Mouse (Mus musculus) neural tube, embryonic 12.5 days (tissue): ENCODE measurements at regions not wholly inside any gene's neighbourhood (a gene's known extent, or its start where the extent isn't known, plus 50 kb on each side); places are given as distances from the start of the nearest gene placed in this dataset.

ENCODE experiments used
- ATAC-seq: fragments of 200-750 bp; cut with Nextera tagmentation; 2 replicates; pipeline ENCODE4 v1.8.0; 2017; ENCODE audit warnings: low read depth, mild to moderate bottlenecking, moderate TSS enrichment, moderate library complexity; ENCODE audit not compliant: low FRiP score
- H3K27ac ChIP-seq: fragments of 300-500 bp; sonication (generic); 2 replicates; pipeline ENCODE4 v1.5.1; 2016
- H3K27me3 ChIP-seq: fragments of 300-500 bp; sonication (generic); replicated peaks from 2 replicates; pipeline ENCODE4 v1.6.1; 2016; ENCODE audit warnings: mild to moderate bottlenecking
- H3K36me3 ChIP-seq: fragments of 300-500 bp; sonication (generic); 2 replicates; pipeline ENCODE4 v1.6.1; 2016; ENCODE audit warnings: mild to moderate bottlenecking
- H3K4me1 ChIP-seq: fragments of 300-500 bp; sonication (generic); 2 replicates; pipeline ENCODE4 v1.6.1; 2016
- H3K4me2 ChIP-seq: fragments of 300-500 bp; sonication (generic); replicated peaks from 2 replicates; pipeline ENCODE4 v1.6.1; 2016; ENCODE audit warnings: mild to moderate bottlenecking
- H3K4me3 ChIP-seq: fragments of 300-500 bp; sonication (generic); 2 replicates; pipeline ENCODE4 v1.5.1; 2016
- H3K9ac ChIP-seq: fragments of 300-500 bp; sonication (generic); 2 replicates; pipeline ENCODE4 v1.6.1; 2016; ENCODE audit warnings: mild to moderate bottlenecking
- H3K9me3 ChIP-seq: fragments of 300-500 bp; sonication (generic); 2 replicates; pipeline ENCODE4 v1.6.1; 2016; ENCODE audit warnings: mild to moderate bottlenecking
- WGBS: fragments of 180-500 bp; shearing (Covaris S2); methylation state at CpG from one replicate; pipeline ENCODE4 v1.1.7; 2016; 5-methylcytosine and 5-hydroxymethylcytosine counted together

DNA sequence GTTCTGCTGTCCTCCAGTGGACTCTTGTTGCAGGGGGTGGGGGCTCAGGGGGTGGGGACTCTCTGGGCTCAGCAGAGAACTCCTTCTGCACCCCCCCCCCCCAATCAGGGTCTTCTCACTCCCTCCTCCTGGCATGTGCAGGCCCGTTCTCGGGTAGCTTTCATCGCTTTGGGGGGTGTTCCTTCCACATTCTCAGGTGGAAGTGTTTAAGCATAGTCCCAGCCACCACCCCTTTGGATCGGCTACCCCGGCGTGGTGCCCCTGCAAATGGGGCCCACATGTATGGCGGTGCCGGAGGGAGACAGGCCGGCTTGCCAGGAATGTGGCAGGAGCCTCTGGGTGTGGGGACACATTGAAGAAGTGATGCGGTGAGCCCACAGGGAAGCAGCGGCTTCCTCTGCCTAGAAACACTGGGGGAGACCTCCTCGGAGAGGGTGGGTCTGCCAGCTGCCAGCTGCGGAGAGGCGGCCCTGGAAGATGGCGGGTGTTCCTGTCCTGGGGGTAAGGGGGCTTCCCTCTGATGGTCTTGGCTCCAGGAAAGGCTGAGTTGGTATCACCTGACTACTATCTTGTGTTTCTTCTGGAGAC, 92.7 kb downstream of the Asb1 start:
- no peak overlapping the region for H3K4me2 ChIP-seq
- no peak overlapping the region for H3K4me3 ChIP-seq
- H3K4me1 ChIP-seq: no peaks in the 10 kb centered on the region
- WGBS: 93% methylated on average over 15 of the region's 15 CpGs
- no peak overlapping the region for H3K27ac ChIP-seq
- no peaks in the 10 kb centered on the region for H3K9me3 ChIP-seq
- H3K9ac ChIP-seq: no peak overlapping the region
- no peaks in the 10 kb centered on the region for H3K27me3 ChIP-seq
- ATAC-seq: no peak
- no peaks in the 10 kb centered on the region for H3K36me3 ChIP-seq

GRCm38 (mm10) chr1:91636571-91636970, 96.2 kb downstream of the Asb1 start:
- Histone ChIP-seq H3K9ac (no peak overlapping the region), H3K4me1 (no peaks in the 10 kb centered on the region), H3K4me3 (no peak overlapping the region), H3K27ac (no peak overlapping the region), H3K36me3 (no peaks in the 10 kb centered on the region), H3K9me3 (no peaks in the 10 kb centered on the region), H3K27me3 (no peaks in the 10 kb centered on the region), H3K4me2 (no peak overlapping the region)
- WGBS: 81% methylated on average over 2 of the region's 2 CpGs
- no peak for ATAC-seq

DNA sequence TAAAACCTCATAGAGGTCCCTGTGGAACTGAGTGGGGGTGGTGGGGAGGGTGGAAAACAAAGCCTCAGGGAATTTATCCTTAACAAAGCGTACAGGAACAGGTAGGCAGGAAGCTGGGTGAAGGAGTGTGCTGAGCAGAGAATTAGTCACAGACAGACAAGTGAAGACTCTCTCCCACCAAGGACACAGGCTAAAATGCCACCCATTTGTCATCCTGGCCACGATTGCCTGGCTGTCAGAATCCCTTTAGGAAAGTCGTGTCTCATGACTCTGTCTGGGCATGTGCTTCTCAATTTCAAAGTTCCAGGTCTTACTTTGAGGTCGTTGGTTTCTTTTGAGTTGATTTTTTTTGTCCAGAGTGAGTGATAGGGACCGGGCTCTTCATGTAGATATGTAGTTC, 100.2 kb downstream of the Asb1 start:
- no peaks in the 10 kb centered on the region for H3K27me3 ChIP-seq
- no peak for ATAC-seq
- no peak overlapping the region for H3K9ac ChIP-seq
- H3K27ac ChIP-seq: no peak overlapping the region
- H3K9me3 ChIP-seq: no peaks in the 10 kb centered on the region
- H3K36me3 ChIP-seq: no peaks in the 10 kb centered on the region
- no peak overlapping the region for H3K4me2 ChIP-seq
- no peaks in the 10 kb centered on the region for H3K4me1 ChIP-seq
- H3K4me3 ChIP-seq: no peak overlapping the region
- WGBS: 65% methylated on average over 5 of the region's 5 CpGs

- H3K27me3 ChIP-seq: no peaks in the 10 kb centered on the region
- 91% methylated on average over 13 of the region's 15 CpGs for WGBS
- ATAC-seq: no peak
Observed at GRCm38 (mm10) chr1:91658991-91659441, 118.7 kb downstream of the Asb1 start.

DNA sequence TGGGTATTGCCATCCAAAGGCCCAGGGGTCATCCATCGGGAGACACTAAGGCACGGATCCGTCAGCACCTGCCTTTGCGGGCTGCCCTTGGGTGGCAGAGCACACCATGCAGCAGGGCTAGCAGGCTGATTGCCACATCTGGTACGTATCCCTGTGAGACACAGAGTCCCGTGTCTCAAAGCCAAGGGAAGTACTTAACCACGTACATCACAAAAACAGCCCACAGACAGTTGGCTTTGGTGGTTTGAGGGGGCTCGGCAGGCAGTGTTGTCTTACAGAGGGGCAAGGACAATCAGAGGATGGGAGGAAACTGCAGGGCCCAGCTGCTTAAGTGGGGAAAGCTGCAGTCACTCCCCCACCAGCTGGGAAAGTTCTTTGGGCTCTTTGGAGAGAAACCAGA, 119.1 kb downstream of the Asb1 start:
- H3K9ac ChIP-seq: no peak overlapping the region
- no peaks in the 10 kb centered on the region for H3K27me3 ChIP-seq
- H3K4me2 ChIP-seq: no peak overlapping the region
- no peaks in the 10 kb centered on the region for H3K9me3 ChIP-seq
- H3K4me3 ChIP-seq: no peak overlapping the region
- WGBS: 77% methylated on average over 8 of the region's 8 CpGs
- no peak overlapping the region for H3K27ac ChIP-seq
- H3K4me1 ChIP-seq: no peaks in the 10 kb centered on the region
- no peak for ATAC-seq
- no peaks in the 10 kb centered on the region for H3K36me3 ChIP-seq

More at GRCm38 (mm10) chr1:91658991-91659441, 118.7 kb downstream of the Asb1 start:
- Histone ChIP-seq H3K9ac (no peak overlapping the region), H3K9me3 (no peaks in the 10 kb centered on the region), H3K27ac (no peak overlapping the region), H3K4me2 (no peak overlapping the region), H3K4me1 (no peaks in the 10 kb centered on the region), H3K4me3 (no peak overlapping the region), H3K36me3 (no peaks in the 10 kb centered on the region)

DNA sequence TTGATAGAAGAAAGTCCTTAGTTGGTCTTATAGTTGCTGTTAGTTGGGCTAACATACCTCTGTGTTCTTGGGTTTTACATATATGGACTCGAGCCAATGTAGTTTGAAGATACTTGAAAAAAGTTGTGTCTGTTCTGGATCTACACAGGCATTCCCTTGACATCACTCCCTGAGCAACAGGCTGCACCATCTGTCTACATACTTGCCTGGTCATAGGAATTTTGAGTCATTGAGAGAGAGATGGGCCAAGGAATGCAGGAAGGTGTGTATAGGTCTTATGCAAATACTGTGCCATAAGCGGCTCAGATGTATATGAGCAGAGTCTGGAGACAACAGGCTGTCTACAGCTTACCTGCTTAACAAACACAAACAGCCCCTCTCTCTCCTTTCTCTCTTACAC, 122.9 kb downstream of the Asb1 start:
- H3K27me3 ChIP-seq: no peaks in the 10 kb centered on the region
- ATAC-seq: no peak
- no peak overlapping the region for H3K4me2 ChIP-seq
- no peaks in the 10 kb centered on the region for H3K36me3 ChIP-seq
- no peak overlapping the region for H3K9ac ChIP-seq
- H3K4me1 ChIP-seq: no peaks in the 10 kb centered on the region
- no peak overlapping the region for H3K27ac ChIP-seq
- WGBS: 88% methylated on average over 2 of the region's 2 CpGs
- no peak overlapping the region for H3K4me3 ChIP-seq
- H3K9me3 ChIP-seq: no peaks in the 10 kb centered on the region

- ATAC-seq: no peak
- Histone ChIP-seq H3K36me3 (no peaks in the 10 kb centered on the region), H3K4me2 (no peak overlapping the region), H3K27ac (no peak overlapping the region), H3K9ac (no peak overlapping the region), H3K27me3 (no peaks in the 10 kb centered on the region), H3K4me1 (no peaks in the 10 kb centered on the region), H3K4me3 (no peak overlapping the region), H3K9me3 (no peaks in the 10 kb centered on the region)
- WGBS: 58% methylated on average over 3 of the region's 12 CpGs
Observed at GRCm38 (mm10) chr1:91664622-91665021, 124.3 kb downstream of the Asb1 start.

- Histone ChIP-seq H3K4me1 (no peaks in the 10 kb centered on the region), H3K4me3 (no peak overlapping the region), H3K27ac (no peak overlapping the region), H3K36me3 (no peaks in the 10 kb centered on the region), H3K27me3 (no peaks in the 10 kb centered on the region), H3K4me2 (no peak overlapping the region), H3K9ac (no peak overlapping the region), H3K9me3 (no peaks in the 10 kb centered on the region)
- WGBS: 72% methylated on average over 6 of the region's 6 CpGs
- no peak for ATAC-seq
Observed at GRCm38 (mm10) chr1:91668530-91668929, 128.2 kb downstream of the Asb1 start.

DNA sequence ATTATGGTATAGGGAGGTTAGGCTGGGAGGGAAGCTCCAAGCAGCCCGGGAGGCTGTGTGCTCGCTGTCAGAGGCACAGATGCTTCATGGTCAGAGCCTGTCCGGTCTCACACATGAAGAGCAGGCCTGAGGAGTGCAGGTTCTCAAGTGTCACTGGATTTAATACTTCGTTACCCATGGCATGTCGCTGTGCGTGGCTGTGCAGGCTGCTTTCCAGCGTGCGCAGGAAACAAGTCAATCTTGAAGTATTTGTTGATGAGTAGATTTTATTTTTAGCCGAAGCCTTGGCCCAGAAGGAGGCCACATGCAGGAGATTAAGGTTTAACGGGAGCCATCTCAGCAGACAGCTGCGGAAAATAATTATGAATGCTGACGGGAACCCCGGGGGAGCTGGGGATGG, 130.3 kb upstream of the Twist2 start:
- H3K36me3 ChIP-seq: no peaks in the 10 kb centered on the region
- H3K9me3 ChIP-seq: no peaks in the 10 kb centered on the region
- no peak for ATAC-seq
- no peak overlapping the region for H3K4me2 ChIP-seq
- no peaks in the 10 kb centered on the region for H3K27me3 ChIP-seq
- 83% methylated on average over 13 of the region's 13 CpGs for WGBS
- H3K4me1 ChIP-seq: no peaks in the 10 kb centered on the region
- no peak overlapping the region for H3K9ac ChIP-seq
- no peak overlapping the region for H3K27ac ChIP-seq
- H3K4me3 ChIP-seq: no peak overlapping the region

DNA sequence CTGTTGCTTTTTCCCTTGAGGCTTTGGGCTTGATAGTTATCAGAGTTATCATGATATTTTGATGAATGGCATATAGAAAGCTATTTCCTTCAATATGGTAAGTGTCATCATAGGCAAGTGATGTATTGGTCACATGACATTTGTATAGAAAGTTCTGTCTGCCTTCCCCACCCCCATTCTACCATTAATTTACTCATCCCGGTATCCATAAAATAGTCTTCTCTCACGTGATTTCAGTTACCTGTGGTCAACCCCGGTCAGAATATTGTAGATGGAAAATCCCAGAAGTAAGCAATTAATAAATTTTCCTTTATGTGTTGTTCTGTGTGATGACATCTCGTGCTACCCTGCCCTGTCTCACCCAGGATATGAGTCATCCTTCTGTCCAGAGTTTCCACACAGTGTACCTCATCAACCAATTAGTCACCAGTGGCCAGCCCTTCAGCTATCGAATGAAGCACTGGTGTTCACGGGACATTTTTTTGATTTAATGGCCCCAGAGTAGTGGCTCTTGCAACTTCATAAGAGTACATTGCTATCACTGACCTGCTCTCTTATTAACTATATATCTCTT, 127.1 kb upstream of the Twist2 start:
- Histone ChIP-seq H3K9ac (no peak overlapping the region), H3K27ac (no peak overlapping the region), H3K4me3 (no peak overlapping the region), H3K36me3 (no peaks in the 10 kb centered on the region), H3K4me1 (no peaks in the 10 kb centered on the region), H3K4me2 (no peak overlapping the region), H3K27me3 (no peaks in the 10 kb centered on the region), H3K9me3 (no peaks in the 10 kb centered on the region)
- 84% methylated on average over 6 of the region's 6 CpGs for WGBS
- no peak for ATAC-seq

DNA sequence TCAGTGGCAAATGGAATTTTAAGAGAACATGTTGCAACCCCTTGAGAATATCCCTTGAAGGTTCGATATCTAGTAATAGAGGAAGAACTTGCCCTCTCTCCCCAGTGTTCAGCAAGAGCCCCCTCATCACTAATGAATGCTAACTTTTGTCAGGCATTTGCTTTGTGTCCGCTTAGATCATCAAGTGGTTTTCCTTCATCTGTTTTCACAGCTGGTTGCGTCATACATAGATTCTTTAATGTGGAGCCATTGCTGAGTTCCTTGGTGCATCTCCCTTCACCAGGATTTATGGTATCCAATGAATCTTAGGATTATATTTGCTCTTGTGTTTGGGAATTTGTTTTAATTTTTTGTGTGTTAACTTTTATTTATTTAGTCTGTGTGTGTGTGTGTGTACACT, 124.2 kb upstream of the Twist2 start:
- ATAC-seq: no peak
- Histone ChIP-seq H3K9ac (no peak overlapping the region), H3K9me3 (no peaks in the 10 kb centered on the region), H3K4me2 (no peak overlapping the region), H3K4me1 (no peaks in the 10 kb centered on the region), H3K27ac (no peak overlapping the region), H3K27me3 (no peaks in the 10 kb centered on the region), H3K4me3 (no peak overlapping the region), H3K36me3 (no peaks in the 10 kb centered on the region)
- WGBS: 74% methylated on average over 3 of the region's 3 CpGs

GRCm38 (mm10) chr1:91678789-91679188, 122.5 kb upstream of the Twist2 start:
- H3K27ac ChIP-seq: no peak overlapping the region
- no peaks in the 10 kb centered on the region for H3K36me3 ChIP-seq
- H3K4me1 ChIP-seq: no peaks in the 10 kb centered on the region
- ATAC-seq: no peak
- no peaks in the 10 kb centered on the region for H3K27me3 ChIP-seq
- no peak overlapping the region for H3K4me3 ChIP-seq
- 74% methylated on average over 4 of the region's 4 CpGs for WGBS
- H3K4me2 ChIP-seq: no peak overlapping the region
- H3K9me3 ChIP-seq: no peaks in the 10 kb centered on the region
- no peak overlapping the region for H3K9ac ChIP-seq

DNA sequence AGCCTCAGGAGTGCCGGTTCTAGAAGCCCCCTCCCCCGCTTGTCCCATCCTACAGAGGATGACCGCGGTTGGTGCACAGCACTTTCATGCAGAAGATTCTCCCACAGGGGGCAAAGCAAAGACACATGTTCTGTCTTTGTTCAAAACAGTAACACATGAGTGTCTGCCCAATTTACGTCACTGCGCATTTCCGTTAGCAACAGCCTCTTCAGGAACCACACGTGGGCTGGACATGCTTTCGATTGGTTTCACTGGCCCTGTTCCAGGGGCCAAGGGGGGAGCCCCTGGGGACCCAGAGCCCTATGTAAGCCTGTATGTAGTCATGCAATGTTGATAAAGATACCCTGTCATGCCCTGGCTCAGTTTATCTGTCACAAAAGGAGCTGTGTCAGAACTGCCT, 116.2 kb upstream of the Twist2 start:
- Histone ChIP-seq H3K4me1 (0 out of 2 replicates have a peak, but pooled peaks cover 4% of the 10 kb centered on the region), H3K4me2 (no peak overlapping the region), H3K27me3 (no peaks in the 10 kb centered on the region), H3K9ac (no peak overlapping the region), H3K4me3 (no peak overlapping the region), H3K36me3 (no peaks in the 10 kb centered on the region), H3K27ac (no peak overlapping the region), H3K9me3 (no peaks in the 10 kb centered on the region)
- WGBS: 62% methylated on average over 9 of the region's 9 CpGs
- ATAC-seq: no peak
